Mouse (Mus musculus) layer of hippocampus, adult 9-10 months (tissue): ENCODE results near the gene Gm8439.
A peak's percentile ranks its signal among the peaks of the same experiment; 100 is the strongest.
"Not testable (repeated sequence)": the region's sequence is repeated elsewhere in the genome, so short reads cannot be mapped to it uniquely, and the experiment has no call there.

Experiments used
- DNase-seq: peaks from one replicate; pipeline ENCODE4 v3.0.0; 2022; ENCODE audit warnings: low spot score

Gm8439 gene

DNA sequence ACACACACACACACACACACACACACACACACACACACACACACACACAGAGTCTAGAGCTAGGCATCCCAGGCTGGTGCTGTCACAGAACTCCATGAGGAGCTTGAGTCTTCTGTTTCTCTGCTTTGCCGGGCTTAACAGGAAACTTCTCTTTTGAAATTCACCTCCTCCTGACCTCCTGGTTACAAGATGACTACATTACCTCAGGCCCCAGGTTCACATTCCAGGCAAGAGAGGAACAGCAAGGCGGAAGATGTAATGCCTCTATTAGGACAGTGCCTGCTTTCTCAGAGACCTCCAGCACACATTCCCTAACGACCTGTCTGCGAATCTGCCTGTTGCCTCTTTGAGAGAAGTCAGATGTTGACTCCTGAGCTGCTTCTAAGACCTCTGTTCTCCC lies at the start of gene Gm8439:
Gene Gm8439 (plus strand): TSS at position 301 of the 400 bp plus-strand sequence.
- DNase-seq, result no peak

DNA sequence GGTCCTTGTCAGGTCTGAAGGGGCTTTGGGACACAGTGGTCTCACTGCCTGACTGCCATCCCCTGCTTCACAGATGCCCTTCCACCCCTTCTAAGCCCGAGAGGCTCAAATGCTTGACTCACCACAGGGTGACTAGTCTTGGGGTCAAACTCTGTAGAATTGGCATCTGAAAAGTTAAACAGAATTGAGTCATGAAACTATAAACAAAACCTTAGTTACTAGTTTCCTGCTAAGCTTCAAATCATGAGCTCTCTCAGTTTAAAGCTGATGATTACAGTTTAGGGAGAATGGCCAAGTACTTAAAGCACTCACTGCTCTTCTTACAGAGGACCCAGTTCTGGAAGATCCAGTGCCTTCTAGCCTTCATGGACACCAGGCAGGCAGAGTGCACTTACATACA lies 43.6 kb upstream of the Gm8439 start:
- no peak for DNase-seq

DNA sequence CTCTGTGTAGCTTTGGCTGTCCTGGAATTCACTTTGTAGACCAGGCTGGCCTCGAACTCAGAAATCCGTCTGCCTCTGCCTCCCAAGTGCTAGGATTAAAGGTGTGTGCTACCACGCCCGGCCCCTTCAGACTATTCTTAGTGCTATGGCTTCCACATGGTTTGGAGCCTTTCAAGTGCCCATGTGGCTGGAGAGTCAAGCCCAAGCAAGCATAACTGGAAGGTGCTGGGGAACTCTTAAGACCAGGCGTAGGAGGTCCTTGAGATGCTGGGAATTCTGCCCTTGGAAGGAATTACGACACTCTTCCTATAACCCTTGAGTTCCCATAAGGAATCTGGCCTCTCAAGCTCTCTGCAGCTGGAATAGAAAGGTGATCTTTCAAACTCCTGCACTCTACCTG lies 32.0 kb upstream of the Gm8439 start:
- no peak for DNase-seq

DNA sequence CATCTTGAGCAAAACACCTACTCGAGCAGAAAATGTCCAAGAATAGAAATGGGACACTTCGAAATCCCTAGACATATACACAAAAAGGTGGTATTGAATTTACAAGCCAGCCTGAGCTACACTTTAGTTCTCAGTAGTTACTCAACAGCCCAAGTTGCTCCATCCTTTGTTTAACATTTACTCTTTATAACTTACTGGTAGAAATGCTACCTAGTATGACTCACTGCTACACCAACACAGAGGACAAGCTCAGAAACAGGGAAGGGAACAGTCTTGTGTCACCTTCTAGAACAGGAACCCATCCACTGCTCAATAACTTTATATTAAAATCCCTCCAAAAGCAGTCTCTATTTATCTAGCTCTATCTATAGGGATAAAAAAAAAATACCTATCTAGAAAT lies 22.8 kb upstream of the Gm8439 start:
- DNase-seq, result no peak

DNA sequence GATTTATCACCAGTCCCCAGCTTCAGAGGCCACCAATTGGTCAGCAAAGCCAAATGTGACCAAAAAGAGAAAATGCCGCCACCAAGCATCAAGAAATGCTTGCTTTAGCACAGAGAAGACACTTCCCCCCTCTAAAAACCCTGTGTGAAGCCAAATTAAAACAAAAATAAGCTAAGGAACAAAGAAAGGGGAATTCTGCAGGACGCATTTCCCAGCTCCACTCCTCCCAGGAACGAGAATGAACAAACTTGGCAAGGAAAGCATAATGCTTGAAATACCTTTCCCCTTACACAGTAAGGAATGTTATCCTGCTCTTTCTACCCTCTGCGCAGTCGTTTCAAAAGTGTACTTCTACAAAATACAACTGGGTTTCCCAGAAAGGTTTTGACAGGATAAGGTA lies 20.5 kb upstream of the Gm8439 start:
- DNase-seq, result no peak

DNA sequence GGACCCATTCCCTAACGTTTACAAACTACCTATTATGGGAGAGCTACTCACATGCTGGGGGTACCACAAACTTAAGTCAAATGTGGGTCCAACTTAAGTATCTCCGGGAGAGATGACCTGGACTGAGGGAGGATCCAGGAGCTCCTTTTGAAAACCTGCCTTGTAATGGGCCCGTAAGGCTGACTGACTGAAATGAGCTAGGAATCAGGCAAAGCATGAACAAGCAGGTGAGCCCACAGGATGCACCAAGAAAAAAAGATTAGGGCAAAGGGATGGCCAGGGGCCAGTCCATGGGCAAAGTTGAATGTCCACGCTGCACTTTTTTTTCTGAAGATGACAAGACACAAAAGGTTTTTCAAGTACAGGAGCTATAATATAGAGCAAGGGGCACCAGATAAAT lies 19.5 kb upstream of the Gm8439 start:
- no peak for DNase-seq

DNA sequence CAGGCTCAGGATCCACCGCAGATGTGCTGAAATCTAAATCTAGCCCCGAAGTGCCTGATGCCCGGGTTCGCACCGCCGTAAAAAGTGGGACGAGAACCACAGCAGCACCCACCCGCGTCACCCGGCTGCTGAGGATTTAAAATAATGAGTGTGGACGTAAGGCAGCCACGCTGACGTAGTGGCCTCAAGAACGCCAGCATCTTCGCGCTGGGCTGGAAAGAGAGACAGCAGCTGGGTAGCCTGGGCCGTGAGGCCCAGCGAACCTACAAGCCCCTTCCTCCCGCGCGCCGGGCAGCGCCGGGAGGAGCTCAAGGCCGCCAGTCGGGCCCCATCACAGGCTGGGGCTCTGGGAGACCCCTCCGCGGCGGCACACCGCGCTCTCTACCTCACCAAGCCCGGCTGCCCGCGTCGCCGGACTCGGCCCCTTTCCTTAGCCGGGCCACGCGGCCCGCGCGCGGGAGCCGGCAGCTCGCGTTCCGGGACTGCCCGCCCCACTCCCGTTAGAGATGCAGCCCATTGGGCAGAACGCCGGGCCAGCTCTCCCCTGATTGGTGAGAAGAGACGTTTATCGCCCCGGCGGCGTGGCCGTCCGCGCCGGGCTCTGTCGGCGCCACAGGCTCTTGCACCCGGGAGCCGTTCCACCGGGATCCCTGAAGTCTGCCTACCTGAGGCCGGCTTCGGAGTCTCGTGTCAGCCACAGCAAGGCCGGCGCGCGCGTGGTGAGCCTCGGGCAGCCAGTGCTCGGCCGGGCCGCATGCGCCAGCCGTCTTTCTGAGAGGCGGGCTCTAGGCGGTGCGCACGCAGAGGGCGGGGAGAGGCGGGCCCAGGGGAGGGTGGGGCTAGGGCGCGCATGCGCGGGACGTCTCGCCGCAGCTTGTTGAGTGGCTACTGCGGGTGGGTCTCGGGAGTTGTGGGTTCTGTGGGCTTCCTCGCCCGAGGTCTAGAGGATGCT lies 18.8 kb upstream of the Gm8439 start, which contains the start of gene Ctps:
Gene Ctps (minus strand): TSS at position 791 of the 952 bp plus-strand sequence.
- DNase-seq, result peak; percentile 81

DNA sequence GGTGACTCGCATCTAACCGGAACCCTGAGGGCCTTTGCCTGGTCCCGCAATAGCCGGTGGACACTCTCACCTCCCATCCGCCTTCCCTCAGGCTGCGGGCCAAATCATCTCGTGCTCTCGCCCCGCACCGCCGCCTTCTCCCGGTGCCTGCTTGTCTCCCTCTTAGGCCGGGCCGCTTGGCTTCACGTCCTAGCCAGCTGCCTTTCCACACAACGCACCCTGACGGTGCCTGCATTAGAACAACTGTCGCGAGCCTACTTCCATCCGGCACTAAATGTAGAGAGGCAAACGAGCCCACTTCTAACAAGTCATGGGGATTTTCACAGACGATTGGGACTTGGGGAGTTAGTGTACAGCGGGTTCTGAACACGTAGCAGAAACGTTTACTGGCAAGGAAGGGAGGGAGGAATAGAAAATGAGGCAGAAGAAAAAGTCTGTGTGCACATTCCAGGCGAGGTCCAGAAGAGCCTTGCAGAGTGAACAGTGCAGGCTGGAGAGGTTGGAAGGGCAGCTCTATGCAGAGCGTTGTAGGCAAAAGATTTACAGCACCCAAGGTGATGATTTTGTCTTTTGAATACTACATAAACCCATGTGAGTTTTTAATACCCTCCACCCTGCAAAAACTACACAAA lies 18.0 kb upstream of the Gm8439 start:
- DNase-seq, result peak; percentile 54

DNA sequence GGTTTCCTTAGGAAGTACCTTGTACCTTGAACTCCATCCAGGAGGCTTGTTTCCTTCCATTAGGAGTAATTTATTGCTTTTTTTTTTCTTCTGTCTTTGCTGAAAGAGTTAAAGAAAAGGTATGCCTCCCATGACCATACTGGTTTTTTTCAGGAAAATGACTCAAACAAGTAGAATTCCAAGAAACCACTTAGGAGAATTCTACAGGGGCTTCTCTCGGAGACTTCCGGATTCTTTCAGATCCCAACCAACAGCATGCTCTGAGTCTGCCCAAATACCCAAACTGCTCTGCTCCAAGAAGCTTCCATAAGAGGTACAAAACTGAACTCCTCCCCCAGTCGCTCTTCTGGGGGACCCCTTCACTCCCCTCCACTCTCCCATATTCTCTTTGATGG lies 17.5 kb upstream of the Gm8439 start:
- no peak for DNase-seq

DNA sequence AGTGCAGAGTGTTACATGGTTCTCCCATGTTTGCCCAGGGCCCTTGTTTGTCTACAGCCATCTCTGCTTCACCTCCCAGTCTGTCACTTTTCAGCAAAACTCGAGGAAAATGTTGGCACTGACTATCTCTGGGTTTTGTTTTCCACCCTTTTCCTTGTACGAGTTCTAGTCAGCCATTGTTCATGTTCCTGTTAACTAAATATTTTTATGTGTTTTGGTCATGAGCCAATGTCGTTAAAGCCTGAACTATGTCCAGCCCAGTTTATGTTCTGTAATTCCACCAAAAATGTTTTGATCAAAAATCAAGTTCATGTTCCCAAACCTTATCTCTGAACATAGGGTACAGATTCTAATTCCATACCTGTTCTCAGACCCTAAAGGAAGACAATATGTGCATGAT lies 16.9 kb upstream of the Gm8439 start:
- no peak for DNase-seq

DNA sequence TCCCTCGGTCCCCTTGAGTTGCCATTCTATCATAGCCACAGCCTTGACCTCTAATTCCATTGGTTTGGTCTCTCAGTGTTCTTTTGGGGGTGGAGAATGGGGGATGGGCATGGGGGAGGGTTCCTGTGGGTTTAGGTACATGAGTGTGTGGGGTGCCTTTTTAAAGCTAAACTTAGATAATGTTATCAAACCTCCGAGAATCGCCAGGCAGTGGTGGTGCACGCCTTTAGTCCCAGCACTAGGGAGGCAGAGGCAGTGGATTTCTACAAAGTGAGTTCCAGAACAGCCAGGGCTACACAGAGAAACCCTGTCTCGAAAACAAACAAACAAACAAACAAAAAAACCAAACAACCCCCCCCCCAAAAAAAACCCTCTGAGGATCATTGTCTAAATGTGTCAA lies 7.7 kb upstream of the Gm8439 start:
- DNase-seq, result no peak

DNA sequence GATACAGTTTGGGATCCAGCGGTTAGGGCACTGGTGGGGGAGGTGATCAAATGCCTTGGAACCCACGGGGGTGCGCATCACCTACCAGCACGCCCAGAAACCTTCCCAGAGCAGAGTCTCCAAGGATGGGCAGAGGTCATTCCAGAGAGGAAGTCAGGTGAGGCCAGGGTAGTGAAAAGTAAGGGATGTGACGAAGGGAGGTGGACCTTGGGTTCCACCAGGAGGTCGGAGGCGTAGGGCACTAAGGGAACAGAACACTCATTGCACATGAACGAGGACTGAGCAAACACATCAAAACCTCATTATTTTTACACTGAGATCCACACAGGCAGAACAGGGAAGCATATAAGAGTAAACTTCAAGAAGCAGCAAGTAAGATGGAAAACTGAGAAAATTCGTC lies 6.8 kb upstream of the Gm8439 start:
- DNase-seq, result no peak

DNA sequence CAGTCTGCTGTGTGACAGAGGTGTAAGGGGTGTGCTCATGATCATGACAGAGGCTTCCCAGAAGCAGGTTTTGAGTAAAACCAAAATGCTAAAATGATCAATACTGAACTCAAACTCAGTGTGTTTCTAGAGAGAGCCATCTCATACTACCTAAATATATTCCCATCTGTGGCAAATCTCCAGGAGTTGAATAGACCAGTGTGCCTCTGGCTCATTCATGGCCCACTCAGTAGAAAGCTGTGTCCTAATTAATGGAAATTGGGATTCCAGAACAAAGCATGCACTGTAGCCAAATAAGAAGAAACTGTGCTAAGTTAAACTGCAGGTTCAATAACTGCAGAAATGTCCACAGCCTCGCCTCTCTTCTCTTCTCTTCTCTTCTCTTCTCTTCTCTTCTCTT lies 1.6 kb upstream of the Gm8439 start:
- no peak for DNase-seq

DNA sequence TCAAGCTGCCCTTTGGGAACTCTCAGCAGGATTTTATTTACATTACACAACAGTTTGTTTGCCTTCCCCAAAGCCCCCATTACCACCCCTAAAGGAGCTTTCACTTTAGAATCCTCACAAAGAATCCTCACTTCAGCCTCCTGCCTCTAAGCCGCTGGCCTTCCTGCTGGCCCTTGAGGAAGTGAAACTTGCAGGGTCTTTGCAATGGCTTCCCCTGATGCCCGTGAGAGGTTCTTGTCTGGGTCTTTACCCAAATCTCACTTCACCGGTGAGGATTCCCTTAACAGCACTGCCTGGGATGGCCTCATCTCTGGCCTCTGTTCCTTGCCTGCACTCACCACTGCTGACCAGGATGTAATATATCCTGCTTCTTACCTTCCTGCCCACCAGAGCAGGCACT lies 525 bp downstream of the Gm8439 start:
- no peak for DNase-seq

DNA sequence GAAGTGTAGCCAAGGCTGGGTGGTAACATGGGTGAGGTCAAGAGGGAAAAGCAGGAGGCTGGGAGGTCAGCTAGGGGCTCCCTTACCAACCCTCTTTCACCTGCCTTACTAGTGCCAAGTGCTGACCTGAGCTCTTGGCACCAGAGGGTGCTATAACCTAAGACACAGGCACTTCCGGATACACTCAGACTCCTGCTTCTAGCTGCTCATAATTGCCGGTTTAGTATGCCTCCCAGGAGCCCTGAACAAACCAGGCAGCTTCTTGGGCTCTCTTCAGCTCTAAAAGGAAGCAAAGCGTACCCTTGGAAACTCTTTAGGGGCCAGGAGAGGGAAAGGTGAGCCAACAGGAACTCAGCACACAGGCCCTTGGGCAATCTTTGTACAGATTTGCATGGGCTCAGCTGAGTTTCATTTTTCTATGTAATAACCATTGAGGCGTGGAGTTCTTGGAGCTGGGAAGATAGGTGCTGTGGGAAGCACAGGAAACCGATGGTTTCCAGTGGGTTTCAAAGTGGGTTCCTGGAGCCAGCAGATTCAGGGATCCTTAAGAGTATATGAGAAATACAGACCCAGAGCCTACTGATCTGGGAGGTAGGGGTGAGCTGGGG lies 1.4 kb downstream of the Gm8439 start:
- no peak for DNase-seq

DNA sequence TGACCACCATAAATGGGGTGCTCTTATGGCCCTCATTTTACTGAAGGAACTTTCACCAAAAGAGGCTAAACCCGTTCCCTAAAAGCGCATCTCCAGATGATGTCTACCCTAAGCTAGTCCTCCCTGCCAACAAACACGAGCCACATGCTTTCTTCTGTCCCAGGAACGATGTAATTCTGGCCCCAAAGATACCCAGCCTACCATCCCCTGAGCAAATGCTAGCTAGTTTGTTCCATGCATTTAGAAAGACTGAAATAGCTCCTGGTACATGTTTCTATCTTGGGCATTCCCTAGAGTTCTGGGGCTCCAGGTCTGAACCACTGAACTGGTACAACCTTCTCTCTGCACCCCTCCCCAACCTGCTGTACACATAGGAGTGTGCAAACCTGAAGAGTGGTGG lies 2.4 kb downstream of the Gm8439 start:
- DNase-seq, result no peak

DNA sequence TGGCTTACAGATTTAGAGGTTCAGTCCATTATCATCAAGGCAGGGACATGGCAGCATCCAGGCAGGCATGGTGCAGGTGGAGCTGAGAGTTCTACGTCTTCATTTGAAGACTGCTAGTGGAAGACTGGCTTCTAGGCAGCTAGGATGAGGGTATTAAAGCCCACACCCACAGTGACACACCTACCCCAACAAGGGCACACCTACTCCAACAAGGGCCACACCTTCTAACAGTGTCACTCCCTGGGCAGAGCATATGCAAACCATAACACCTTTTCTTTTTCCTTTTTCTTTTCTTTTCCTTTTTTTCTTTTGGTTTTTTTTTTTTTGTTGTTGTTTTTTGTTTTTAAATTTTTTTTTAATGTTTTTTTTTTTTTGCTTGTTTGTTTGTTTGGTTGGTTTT lies 7.7 kb downstream of the Gm8439 start:
- DNase-seq, result not testable (repeated sequence)

DNA sequence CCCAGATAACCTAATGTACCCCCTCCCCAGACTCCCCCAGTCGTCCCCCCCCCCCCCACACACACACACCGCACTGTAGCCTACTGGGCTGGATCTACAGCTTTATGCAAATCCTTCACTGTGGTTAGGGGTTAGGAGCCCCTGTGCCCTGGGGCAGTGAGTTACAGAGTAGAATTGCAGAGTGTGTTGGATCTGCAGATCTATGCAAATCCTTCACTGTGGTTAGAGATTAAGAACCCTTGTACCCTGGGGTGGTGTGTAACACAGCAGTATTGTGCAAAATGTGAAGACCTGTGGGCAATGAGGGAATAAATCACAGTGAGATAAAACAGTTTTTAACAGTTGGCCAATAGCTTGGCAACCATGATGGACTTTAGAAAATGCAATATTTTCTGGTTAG lies 10.4 kb downstream of the Gm8439 start:
- DNase-seq, result no peak

DNA sequence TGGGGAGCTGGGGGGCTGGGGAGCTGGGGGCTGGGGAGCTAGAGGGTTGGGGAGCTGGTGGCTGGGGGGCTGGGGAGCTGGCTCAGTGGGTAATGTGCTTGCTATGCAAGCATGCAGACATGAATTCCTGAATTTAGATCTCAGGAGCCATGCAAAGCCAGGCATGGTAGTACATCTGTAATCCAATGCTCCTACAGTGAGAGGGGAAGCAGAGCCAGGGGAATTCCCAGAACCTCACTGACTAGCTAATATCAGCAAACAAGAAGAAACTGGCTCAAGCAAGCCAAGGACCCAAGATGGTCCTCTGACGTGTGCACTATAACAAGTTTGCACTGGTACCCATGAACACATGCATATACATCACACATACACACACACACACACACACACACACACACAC lies 13.2 kb downstream of the Gm8439 start:
- no peak for DNase-seq

DNA sequence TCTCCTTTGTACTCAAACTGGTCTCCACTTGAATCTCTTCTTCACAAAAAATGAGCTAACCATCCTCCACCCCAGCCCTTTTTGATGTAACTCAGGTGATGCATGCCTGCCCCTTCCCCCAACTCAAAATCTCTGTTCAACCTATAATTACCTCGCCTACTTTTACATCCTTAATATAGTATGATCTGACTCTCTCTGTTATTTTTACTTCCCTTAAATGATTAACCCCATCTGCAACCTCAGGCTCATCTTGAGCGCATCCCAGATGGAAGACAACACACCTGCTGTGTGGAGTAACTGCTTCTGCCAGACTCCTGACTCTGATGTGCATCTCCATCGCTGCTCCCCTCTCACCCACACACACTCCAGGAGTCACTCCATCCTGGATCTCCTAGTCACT lies 14.1 kb downstream of the Gm8439 start:
- DNase-seq, result no peak

DNA sequence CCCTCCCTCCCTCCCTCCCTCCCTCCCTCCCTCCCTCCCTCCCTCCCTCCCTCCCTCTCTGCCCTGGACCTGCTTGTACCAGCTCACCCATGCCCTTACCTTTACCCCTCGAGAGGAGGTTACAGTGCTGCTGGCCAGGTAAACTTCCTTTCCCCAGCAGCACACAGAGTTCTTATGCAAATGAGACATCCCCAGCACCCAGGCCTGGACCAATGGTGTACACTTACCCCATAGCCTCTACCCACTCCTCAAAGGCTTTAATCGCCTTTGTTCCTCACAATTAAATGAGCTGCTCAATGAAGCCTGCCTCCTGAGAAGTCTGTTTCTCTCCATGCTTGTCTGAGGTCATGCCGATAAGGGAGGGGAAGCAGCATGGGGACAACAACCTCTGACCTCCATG lies 18.4 kb downstream of the Gm8439 start:
- DNase-seq, result no peak

DNA sequence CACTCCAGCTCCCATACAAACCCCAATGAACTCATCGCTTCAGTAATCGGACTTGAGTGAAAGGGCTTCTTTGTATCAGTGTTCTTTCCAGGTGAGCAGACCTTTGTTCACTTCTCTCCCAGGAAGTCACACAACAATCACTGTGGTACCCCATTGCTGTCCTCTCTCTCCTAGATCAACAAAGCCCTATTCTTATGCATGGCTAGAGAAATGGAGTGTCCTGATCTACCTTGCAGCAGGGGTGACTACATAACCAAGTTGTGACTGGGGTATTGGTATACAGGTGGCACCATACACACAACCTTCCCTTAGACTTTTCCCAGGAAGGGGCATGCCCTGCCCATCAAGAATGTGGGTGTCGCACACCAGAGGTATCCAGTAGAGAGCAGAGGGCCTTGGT lies 22.5 kb downstream of the Gm8439 start:
- DNase-seq, result no peak
